Mouse (Mus musculus): ENCODE results near the gene Muc13. TPM values are rescaled to one million over a fixed set of nuclear protein-coding genes. Genes with fewer than 3 reads are reported as not detected.

Gene Muc13
- polyA plus RNA-seq, 1 experiment from 2014 or later, result 0.08 TPM

DNA sequence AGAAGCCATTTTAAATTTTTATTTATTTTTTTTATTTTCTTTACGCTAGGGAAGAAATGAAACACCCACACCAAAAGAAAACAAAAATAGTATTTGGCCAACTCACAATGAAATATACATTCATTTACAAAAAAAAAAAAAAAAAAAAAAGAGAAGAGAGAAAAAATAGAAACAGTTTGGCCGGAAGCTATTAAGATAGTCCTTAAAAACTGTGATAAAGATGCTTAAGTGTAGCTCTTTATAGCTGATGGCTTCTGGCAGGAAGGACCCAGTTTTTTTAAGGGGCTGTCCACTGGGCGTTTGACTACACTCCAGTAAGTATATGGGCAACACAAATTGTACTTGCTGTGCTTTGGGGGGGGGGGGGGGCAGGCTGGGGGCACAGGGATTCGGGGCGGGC is 65.5 kb downstream of the Muc13 start:
- Histone ChIP-seq H3K9me3 (no peaks in the 10 kb centered on the region), H3K4me2 (replicated peaks) (no peak overlapping the region; the same call in 1 of the 2 replicates), H3K27me3 (no peaks in the 10 kb centered on the region; the same call in 1 of the 2 replicates), H3K36me3 (no peaks in the 10 kb centered on the region), H3K27ac (replicated peaks) (no peak overlapping the region), H3K4me1 (peaks cover 9% of the 10 kb centered on the region), H3K9ac (replicated peaks) (no peak overlapping the region), H3K4me3 (no peak overlapping the region)
- 64% methylated on average over 5 of the region's 5 CpGs for WGBS
- ATAC-seq (ENCODE audit: low FRiP score, low read depth), result no peak

DNA sequence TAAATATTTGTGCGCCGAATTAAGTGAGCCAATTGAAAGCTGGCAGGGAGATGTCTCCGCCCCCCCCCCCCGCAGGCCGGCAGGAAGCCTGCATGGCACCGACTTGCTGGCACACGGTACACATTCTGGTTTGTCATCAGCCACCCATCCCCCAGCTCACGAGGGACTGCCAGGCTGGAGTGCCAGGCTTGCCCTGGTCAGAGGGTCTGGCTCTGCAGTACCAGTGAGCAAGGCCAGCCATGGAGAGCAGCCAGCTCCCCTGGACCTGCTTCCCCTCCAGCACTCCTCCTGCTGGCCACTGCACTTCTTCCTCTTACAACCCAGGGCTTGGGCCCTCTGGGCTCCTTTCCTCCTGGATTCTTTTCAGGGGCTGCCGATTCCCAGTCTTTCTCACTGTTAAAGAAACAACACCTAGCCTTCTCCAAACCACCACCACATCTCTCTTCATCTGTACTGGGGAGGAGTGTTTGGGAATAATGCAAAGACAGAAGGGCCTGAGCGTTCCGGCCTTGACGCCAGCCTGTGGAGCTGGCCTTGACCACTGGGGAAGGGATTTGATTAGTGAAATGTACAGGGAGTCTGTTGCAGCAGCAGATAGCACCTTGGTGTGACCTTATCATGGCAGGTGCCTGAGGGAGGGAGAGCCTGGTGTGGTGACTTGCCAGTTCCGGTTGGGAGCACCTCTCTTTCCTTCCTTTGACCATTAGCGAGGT is 66.3 kb downstream of the Muc13 start:
- peak overlapping the region; percentile 46 for H3K27ac ChIP-seq (replicated peaks)
- no peak overlapping the region for H3K9ac ChIP-seq (replicated peaks)

DNA sequence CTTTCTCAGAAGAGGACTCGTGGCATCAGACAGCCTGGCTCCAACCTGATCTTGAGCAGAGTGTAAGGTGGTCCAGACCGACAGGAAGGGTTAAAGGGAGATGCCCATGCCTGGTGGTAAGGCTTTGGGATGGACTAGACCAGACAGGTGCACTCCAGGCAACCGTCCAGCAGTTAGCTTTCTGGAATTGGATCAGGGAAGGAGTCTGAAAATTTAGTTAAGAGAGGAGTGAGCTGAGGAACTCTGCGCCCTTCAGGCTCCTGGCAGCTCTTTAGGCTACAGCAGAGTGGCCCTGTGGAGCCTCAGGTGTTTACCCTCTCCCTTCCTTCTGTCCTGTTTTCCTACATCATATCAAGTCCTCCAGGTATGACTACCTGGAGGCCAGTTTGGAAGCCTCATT is 68.6 kb downstream of the Muc13 start:
- no peak overlapping the region for H3K9ac ChIP-seq (replicated peaks)
- no peak overlapping the region for H3K27ac ChIP-seq (replicated peaks)
- WGBS, result 79% methylated on average over 4 of the region's 4 CpGs
- H3K4me3 ChIP-seq, result no peak overlapping the region
- peaks cover 9% of the 10 kb centered on the region for H3K4me1 ChIP-seq
- ATAC-seq (ENCODE audit: low FRiP score, low read depth), result no peak
- no peaks in the 10 kb centered on the region for H3K9me3 ChIP-seq
- no peaks in the 10 kb centered on the region for H3K36me3 ChIP-seq
- no peaks in the 10 kb centered on the region for H3K27me3 ChIP-seq
- H3K4me2 ChIP-seq (replicated peaks), result no peak overlapping the region

More for the DNA sequence above, 66.3 kb downstream of the Muc13 start:
- no peaks in the 10 kb centered on the region for H3K9me3 ChIP-seq
- H3K4me1 ChIP-seq, result peaks cover 9% of the 10 kb centered on the region
- no peaks in the 10 kb centered on the region for H3K36me3 ChIP-seq
- no peaks in the 10 kb centered on the region for H3K27me3 ChIP-seq
- peak overlapping the region; percentile 40 for H3K4me2 ChIP-seq (replicated peaks)
- ATAC-seq (ENCODE audit: low FRiP score, low read depth), result peak; percentile 34; the same call in 1 of the 2 replicates
- 50% methylated on average over 14 of the region's 14 CpGs for WGBS
- 0 out of 2 replicates have a peak overlapping the region, but pooled peaks have one; percentile 3 for H3K4me3 ChIP-seq

DNA sequence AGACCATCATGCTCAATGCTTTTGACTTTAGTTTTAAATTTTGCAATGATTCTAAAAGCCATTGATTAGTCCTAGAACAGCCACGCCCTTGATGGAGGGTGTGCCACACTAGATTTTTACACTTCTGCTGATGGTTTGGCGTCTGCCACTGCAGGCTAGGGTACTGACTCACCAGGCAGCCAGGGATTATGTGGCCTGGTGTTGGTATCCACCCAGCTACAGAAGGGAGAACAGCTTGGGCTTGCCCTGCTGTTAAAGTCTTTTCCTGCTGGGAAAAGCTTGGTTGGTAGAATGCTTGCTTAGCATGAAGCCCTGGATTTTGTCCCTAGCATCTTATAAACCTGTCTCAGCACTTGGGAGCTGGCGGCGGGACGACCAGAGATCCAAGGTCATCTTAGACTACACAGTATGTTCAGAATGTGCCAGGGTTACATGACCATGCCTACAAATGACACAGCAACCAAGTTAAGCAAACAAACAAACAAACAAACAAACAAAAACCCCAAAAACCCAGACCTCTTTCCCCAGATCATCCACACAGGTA is 69.4 kb downstream of the Muc13 start:
- Histone ChIP-seq H3K27me3 (no peaks in the 10 kb centered on the region), H3K4me1 (peaks cover 9% of the 10 kb centered on the region), H3K9me3 (no peaks in the 10 kb centered on the region), H3K36me3 (no peaks in the 10 kb centered on the region), H3K4me3 (no peak overlapping the region), H3K27ac (replicated peaks) (no peak overlapping the region), H3K9ac (replicated peaks) (no peak overlapping the region), H3K4me2 (replicated peaks) (no peak overlapping the region)
- 80% methylated on average over 5 of the region's 5 CpGs for WGBS
- ATAC-seq (ENCODE audit: low FRiP score, low read depth), result no peak

Other genes with a start within 250 kb of the Muc13 start
- gene Heg1, start 109.7 kb upstream of the Muc13 start, polyA plus RNA-seq (2016; fragmentation: Nextera tagmentation; extraction: Ambion mirVana), result 34.1 and 39.9 TPM in 2 replicates
- gene Itgb5, start 35.6 kb downstream of the Muc13 start, polyA plus RNA-seq (2016; fragmentation: Nextera tagmentation; extraction: Ambion mirVana), result 24.1 and 31.0 TPM in 2 replicates
- gene Umps, start 173.0 kb downstream of the Muc13 start, polyA plus RNA-seq (2016; fragmentation: Nextera tagmentation; extraction: Ambion mirVana), result 46.8 and 47.0 TPM in 2 replicates

All from midbrain, embryonic 12.5 days (tissue).